Mouse (Mus musculus) cortical plate, adult 2 months (tissue): ENCODE results near the gene Ssxb3. TPM values are rescaled to one million over a fixed set of nuclear protein-coding genes. Genes with fewer than 3 reads are reported as not detected.
"Not testable (repeated sequence)": the region's sequence is repeated elsewhere in the genome, so short reads cannot be mapped to it uniquely, and the experiment has no call there.

Experiments
- H3K27ac ChIP-seq: fragments of 200-500 bp; 2 replicates; pipeline ENCODE4 v1.5.1; 2012; ENCODE audit warnings: low read length, control low read depth, inconsistent platforms; ENCODE audit not compliant: insufficient read depth
- H3K4me1 ChIP-seq: fragments of 200-500 bp; 2 replicates; pipeline ENCODE4 v1.6.1; 2011; ENCODE audit warnings: low read length; ENCODE audit not compliant: control insufficient read depth, insufficient read depth
- H3K4me3 ChIP-seq: fragments of 200-500 bp; 2 replicates; pipeline ENCODE4 v1.5.1; 2011; ENCODE audit warnings: mild to moderate bottlenecking, low read length, control low read depth; ENCODE audit not compliant: insufficient read depth
- polyA plus RNA-seq: library from polyadenylated mRNA; depleted of rRNA; stranded (reverse); fragments of >200 nt; gene quantifications from 2 replicates; pipeline ENCODE4 v1.2.3, GENCODE M21; 2012; rRNA removed

The Ssxb3 gene
- polyA plus RNA-seq, result not detected in 2 replicates

DNA sequence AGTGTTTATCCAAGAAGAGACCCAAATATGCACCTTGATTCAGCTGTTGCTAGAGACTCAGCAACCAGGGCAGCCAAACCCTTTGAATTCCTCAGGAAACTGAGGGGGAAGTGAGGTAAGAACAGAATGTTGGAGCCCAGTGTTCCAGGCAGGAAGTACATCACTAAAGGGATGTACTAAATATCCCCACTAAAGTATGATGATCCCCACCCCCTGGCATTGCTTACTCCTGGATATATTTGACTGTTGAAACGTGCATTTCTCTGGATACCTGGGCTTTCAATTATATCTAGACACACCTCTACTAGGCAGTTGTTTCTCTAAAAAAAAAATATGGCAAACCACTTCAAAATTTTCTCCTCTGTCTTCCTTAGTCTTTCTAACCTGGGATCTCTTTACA lies at the start of gene Ssxb3:
Ssxb3 (minus strand) TSS at position 101 of the 400 bp plus-strand sequence.
- not testable (repeated sequence) for H3K4me1 ChIP-seq, H3K4me3 ChIP-seq, H3K27ac ChIP-seq

- H3K4me3 ChIP-seq, H3K27ac ChIP-seq, H3K4me1 ChIP-seq: not testable (repeated sequence)
These were observed 43.5 kb downstream of the Ssxb3 start, which contains the start of gene Ssxb6 for GRCm38 (mm10) chrX:8548155-8548554. TSS of gene Ssxb6 (minus strand) at chrX:8548255.

Other genes starting within 250 kb of the Ssxb3 start
- not detected in 2 replicates for gene Ssxb9, start 224.8 kb downstream of the Ssxb3 start, polyA plus RNA-seq
- not detected in 2 replicates for gene Ssxb1, start 178.5 kb downstream of the Ssxb3 start, polyA plus RNA-seq
- not detected in 2 replicates for gene Ssxb2, start 130.1 kb downstream of the Ssxb3 start, polyA plus RNA-seq
- not detected in 2 replicates for gene Gm14459, start 66.9 kb downstream of the Ssxb3 start, polyA plus RNA-seq
- gene Ssxb6, start 43.6 kb downstream of the Ssxb3 start, polyA plus RNA-seq, result not detected in 2 replicates
- gene Ssxb8, start 99.0 kb upstream of the Ssxb3 start, polyA plus RNA-seq, result not detected in 2 replicates
- not detected in 2 replicates for gene Ssx9, start 156.6 kb upstream of the Ssxb3 start, polyA plus RNA-seq
- not detected in 2 replicates for gene Ssxb5, start 211.9 kb upstream of the Ssxb3 start, polyA plus RNA-seq